ENCODE assay signal across 1 mouse cellular context in the genomic region with DNA sequence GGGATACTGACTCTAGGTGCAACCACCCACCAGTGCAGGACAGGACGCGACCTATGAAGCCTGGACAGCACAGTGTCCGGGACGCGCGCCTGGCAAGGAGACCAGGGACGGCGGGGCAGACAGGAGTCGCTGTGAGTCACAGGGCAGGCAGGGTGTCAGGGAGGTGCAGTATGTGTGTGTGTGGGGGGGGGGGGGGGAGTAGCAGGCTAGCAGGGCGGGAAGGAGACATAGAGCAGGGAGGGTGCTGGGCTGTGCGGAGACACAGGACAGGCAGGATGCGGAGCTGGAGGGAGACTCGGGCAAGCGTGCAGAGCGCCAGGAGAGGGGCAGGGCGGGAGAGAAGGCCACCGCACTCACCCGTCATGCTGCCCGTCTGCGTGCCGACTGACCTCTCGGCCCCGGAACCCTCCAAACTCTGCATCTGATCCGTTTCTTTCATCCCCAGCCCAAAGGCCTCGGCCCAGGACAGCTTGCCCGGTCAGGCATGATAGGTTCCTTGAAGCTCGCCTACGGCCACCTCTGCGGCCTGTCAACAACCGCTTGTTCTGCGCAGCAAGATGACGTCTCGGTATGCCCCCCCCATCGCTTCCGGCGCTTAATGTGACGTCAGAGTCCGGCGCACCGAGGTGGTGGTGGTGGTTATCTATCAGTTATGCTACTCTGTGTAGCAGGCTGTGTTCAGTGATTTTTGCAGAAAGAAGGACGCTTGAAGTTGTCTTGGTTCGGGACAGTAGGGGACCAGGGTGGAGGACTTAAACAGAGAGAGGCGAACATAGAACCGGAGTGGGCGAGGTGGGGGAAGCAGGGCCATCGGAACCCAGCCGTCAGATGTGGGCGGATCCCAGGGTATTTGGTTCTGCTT.
TF ChIP-seq lines count a peak whose summit lies in the region.

Gene Cdadc1, minus strand, starts transcription at position 562 of the 862 bp plus-strand sequence.

TF ChIP-seq in CH12.LX, 34 proteins besides CTCF, POLR2A, EP300 and RAD21:
- TF ChIP-seq NRF1 (IDR thresholded peaks at IDR 0.05; ENCODE audit: low read depth, low read length) (peak; percentile 59), MXI1 (IDR thresholded peaks at IDR 0.05; ENCODE audit: low read depth, low read length) (peak; percentile 92), HCFC1 (IDR thresholded peaks at IDR 0.05; ENCODE audit: low read depth, low read length) (peak; percentile 93), MEF2A (IDR thresholded peaks at IDR 0.05; ENCODE audit: borderline replicate concordance, low read depth, low read length) (peak; percentile 46; the same call in 1 of the 2 replicates), UBTF (IDR thresholded peaks at IDR 0.05; ENCODE audit: low read depth, low read length) (no peak), JUN (IDR thresholded peaks at IDR 0.05; ENCODE audit: insufficient read depth, low read depth, low read length) (no peak), ZNF384 (IDR thresholded peaks at IDR 0.05; ENCODE audit: low read depth, low read length) (no peak; the same call in 1 of the 2 replicates), MAZ (IDR thresholded peaks at IDR 0.05; ENCODE audit: low read depth, low read length) (peak; percentile 99), CHD1 (IDR thresholded peaks at IDR 0.05; ENCODE audit: low read depth, low read length) (no peak), TBP (conservative IDR thresholded peaks at IDR 0.05; ENCODE audit: low read depth, low read length) (no peak; the same call in 1 of the 2 replicates), MAX (IDR thresholded peaks at IDR 0.05; ENCODE audit: low read length) (peak; percentile 55; the same call in 1 of the 2 replicates), NELFE (IDR thresholded peaks at IDR 0.05; ENCODE audit: low read depth, low read length) (peak; percentile 81), ELF1 (IDR thresholded peaks at IDR 0.05; ENCODE audit: low read depth, low read length) (peak; percentile 93), RCOR1 (conservative IDR thresholded peaks at IDR 0.05; ENCODE audit: low read depth, low read length) (peak; percentile 60; the same call in 1 of the 2 replicates), CHD2 (IDR thresholded peaks at IDR 0.05; ENCODE audit: low read length) (peak; percentile 51; the same call in 1 of the 2 replicates), TCF12 (IDR thresholded peaks at IDR 0.05; ENCODE audit: low read depth, low read length) (peak; percentile 79; the same call in 1 of the 2 replicates), ETS1 (conservative IDR thresholded peaks at IDR 0.05; ENCODE audit: low read depth, low read length) (no peak), SIN3A (IDR thresholded peaks at IDR 0.05; ENCODE audit: low read length) (peak; percentile 99), MYC (IDR thresholded peaks at IDR 0.05; ENCODE audit: low read depth, low read length) (peak; percentile 28; the same call in 1 of the 2 replicates), SMC3 (IDR thresholded peaks at IDR 0.05; ENCODE audit: low read depth, low read length) (no peak), GABPA (IDR thresholded peaks at IDR 0.05; ENCODE audit: insufficient replicate concordance, low read depth, low read length) (peak; percentile 70), BHLHE40 (IDR thresholded peaks at IDR 0.05; ENCODE audit: low read depth, low read length) (no peak), E2F4 (IDR thresholded peaks at IDR 0.05; ENCODE audit: insufficient replicate concordance, low read depth, low read length) (no peak), KAT2A (IDR thresholded peaks at IDR 0.05; ENCODE audit: insufficient replicate concordance, low read length) (peak; percentile 80; the same call in 1 of the 2 replicates), POLR2AphosphoS2 (IDR thresholded peaks at IDR 0.05; ENCODE audit: low read depth, low read length) (peak; percentile 74; the same call in 1 of the 2 replicates), USF1 (IDR thresholded peaks at IDR 0.05; ENCODE audit: low read depth, low read length) (no peak)
